Mouse (Mus musculus) T-helper 2 cell (primary cell): ENCODE measurements around the gene Pts.

ENCODE experiments used
- in situ Hi-C: fragments of 300-600 bp; cut with MboI, MseI; formaldehyde crosslinking; loops from one replicate; pipeline ENCODE4 v1.15.1; 2025; ENCODE audit warnings: high pct_unique_total_duplicates

Pts gene

DNA sequence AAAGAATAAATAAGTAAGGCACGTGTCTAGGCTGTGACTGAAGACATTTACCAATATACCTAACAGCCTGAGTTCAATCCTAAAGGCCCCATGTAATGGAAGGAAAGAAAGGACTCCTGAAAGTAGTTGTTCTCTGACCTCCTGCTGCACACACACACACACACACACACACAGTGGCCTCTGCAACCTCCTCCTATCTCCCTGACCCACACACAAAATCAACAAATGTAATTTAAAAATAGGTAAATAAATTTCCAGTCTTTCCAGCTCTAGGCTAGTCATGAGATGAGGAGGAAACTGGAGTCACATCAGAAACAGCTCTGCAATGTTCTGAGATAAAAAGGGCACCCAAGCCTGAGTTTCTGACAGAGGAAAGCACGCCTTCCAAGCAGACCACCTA lies 34.7 kb downstream of the Pts start:
- in situ Hi-C loops, result no loop called here

DNA sequence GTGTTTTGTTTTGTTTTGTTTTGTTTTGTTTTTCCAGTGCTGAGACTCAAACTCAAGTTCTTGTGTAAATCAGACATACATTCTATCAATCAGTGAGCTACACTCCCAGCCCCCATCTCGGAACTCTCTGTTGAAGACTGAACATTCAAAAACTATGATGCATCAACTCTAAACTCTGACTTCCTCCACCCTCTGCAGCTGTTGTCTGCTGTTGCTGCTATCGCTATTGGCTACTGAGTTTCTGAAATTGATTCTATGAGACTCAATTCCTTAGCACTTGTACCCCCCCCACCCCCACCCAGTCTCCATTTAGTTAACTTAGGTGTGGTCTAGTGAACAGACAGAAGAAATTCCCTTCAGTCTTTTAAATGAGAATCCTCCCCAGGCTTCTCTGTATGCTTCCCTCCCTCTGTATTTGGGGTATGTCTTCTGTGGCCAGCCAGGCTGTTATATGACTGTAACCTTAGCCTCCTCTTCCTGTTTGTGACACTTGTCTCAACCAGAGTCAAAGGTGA lies 36.9 kb downstream of the Pts start:
- in situ Hi-C loops, result no loop called here

DNA sequence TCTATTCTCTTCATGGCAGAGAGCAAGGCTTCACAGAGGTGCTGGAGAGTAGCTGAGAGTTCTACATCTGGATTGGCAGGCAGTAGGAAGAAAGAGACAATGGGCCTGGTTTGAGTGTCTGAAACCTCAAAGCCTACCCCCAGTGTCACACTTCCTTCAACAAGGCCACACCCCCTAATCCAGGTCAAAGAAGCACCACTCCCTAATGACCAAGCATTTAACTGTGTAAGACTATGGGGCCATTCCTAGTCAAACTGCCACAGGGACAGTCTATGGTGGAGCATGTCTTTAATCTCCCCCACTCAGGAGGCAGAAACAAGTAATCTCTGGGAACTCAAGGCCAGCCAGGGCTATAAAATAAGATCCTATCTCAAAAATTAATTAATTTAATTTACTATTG lies 37.7 kb downstream of the Pts start:
- in situ Hi-C loops, result no loop called here

GRCm38 (mm10) chr9:50485521-50485920 lies 43.0 kb downstream of the Pts start:
- in situ Hi-C loops, result no loop called here

- in situ Hi-C loops, result no loop called here
Measured at GRCm38 (mm10) chr9:50482743-50483142, 45.8 kb downstream of the Pts start.

GRCm38 (mm10) chr9:50479476-50479875 lies 49.0 kb downstream of the Pts start:
- in situ Hi-C loops, result no loop called here

- in situ Hi-C loops, result no loop called here
Measured at GRCm38 (mm10) chr9:50478826-50479225, 49.7 kb downstream of the Pts start.

DNA sequence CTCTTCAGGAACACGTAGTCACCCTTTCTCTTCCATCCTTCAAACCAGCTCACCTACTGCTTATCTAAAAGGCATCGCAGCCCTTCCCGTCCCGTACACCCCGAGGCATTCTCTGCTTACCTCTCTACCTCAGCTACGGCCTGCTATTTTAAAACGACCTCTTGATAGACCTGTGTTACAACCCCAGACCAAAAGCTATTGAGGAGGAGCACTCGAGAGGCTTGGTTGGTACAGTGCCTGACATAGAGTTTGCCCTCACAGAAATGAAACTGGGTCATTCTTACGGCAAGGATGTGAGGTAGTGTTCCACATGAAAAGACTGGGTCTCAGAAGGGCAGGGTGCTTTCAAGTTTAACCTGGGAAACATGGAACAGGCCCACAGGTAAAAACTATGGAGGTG lies 51.3 kb downstream of the Pts start:
- in situ Hi-C loops, result no loop called here

DNA sequence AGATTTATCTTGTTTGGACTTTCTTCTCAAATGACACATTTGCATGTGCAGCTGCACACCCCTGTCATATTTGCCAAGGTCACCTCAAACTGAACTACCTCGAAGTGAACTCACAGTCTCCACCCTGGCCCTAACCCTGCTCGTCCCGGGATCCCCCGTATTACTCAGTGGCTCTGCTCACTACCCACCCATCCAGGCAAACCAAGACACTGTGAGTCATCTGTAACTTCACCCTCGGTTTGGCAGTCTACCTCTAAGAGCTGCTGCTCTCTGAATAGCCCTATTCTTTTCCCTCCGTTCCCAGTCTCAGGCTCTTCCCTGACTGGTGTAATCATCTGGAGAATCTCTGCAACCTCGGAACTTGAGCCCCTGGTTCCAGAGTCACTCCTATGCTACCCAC lies 51.9 kb downstream of the Pts start:
- in situ Hi-C loops, result no loop called here

- in situ Hi-C loops, result no loop called here
Measured at GRCm38 (mm10) chr9:50475745-50476144, 52.8 kb downstream of the Pts start.

DNA sequence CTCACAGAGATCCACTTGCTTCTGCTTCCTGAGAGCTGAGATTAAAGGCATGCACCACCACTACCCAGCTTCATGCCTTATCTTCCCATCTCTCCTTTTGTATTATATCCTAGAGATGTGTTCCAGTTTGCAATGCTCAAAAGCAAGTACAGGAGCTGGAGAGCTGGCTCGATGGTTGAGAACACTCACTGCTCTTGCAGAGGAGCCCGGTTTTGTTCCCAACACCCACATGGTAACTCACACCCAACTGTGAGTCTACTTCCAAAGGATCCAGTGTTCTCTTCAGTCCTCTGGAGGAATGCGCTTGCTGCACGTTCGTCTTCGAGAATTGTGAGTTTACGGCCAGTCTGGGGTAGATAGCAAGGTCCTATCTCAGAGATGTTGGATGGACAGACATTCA lies 53.2 kb downstream of the Pts start:
- in situ Hi-C loops, result no loop called here
